Mouse (Mus musculus): Measurements from ENCODE around the gene Trim45.

DNA sequence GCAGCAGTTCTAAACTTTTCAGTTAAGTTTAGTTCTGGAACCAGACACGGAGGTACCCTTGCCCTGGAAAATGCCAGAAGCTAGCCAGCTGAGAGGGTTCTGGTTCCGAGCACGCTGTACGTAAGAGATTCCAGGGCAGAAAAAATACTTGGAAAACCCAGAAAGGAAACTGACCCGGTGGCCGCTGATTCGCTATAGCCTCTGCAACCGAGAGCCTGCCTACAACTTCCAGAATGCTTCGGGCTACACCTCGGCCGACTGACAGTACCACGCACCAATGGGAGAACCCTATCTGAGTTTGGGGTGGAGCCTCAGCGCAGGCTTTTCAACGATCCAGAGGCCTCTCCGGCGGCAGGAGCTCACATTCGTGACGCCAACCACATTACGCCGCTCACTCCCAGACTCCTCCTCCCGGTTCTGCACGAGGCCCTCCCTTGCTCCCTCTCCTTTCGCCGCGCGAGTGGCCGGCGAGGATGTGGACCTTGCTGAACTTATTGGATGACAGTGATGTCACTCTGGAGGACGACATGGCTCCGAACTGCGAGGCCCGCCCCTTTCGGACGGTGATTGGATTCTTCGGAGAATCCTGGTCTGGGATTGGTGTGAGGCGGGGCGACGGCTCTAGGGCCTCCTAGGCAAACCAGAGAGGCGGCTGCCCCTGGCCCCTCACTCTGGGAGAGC, at the start of gene Trim45:
- TF ChIP-seq CTCF (IDR thresholded peaks at IDR 0.05; ENCODE audit: low read depth) (no peak), EP300 (IDR thresholded peaks at IDR 0.05; ENCODE audit: low read depth) (no peak)

Measured in liver, postnatal 0 days (tissue).